Mouse (Mus musculus) forebrain, embryonic 16.5 days (tissue): ENCODE data around the gene Col12a1. TPM values are rescaled to one million over a fixed set of nuclear protein-coding genes. Genes with fewer than 3 reads are reported as not detected.

Experiments used
- ATAC-seq: fragments of 200-750 bp; cut with Nextera tagmentation; 2 replicates; pipeline ENCODE4 v1.8.0; 2017; ENCODE audit warnings: mild to moderate bottlenecking, moderate library complexity
- H3K27ac ChIP-seq: fragments of 300-500 bp; sonication (generic); 2 replicates; pipeline ENCODE4 v1.5.1; 2014; ENCODE audit warnings: low read length, control low read depth
- H3K27me3 ChIP-seq: fragments of 300-500 bp; sonication (generic); replicated peaks from 2 replicates; pipeline ENCODE4 v1.6.1; 2014; ENCODE audit warnings: low read length; ENCODE audit not compliant: control insufficient read depth, insufficient read depth
- H3K36me3 ChIP-seq: fragments of 300-500 bp; sonication (generic); 2 replicates; pipeline ENCODE4 v1.6.1; 2014; ENCODE audit not compliant: control insufficient read depth, insufficient read depth
- H3K4me1 ChIP-seq: fragments of 300-500 bp; sonication (generic); replicated peaks from 2 replicates; pipeline ENCODE4 v1.6.1; 2014; ENCODE audit warnings: low read length; ENCODE audit not compliant: control insufficient read depth, insufficient read depth
- H3K4me2 ChIP-seq: fragments of 300-500 bp; sonication (generic); 2 replicates; pipeline ENCODE4 v1.6.1; 2014; ENCODE audit warnings: mild to moderate bottlenecking, low read length, control low read depth
- H3K4me3 ChIP-seq: fragments of 300-500 bp; sonication (generic); replicated peaks from 2 replicates; pipeline ENCODE4 v1.5.1; 2014; ENCODE audit warnings: mild to moderate bottlenecking, low read length, control low read depth
- H3K9ac ChIP-seq: fragments of 300-500 bp; sonication (generic); replicated peaks from 2 replicates; pipeline ENCODE4 v1.6.1; 2014; ENCODE audit warnings: low read depth, low read length, control low read depth
- H3K9me3 ChIP-seq: fragments of 300-500 bp; sonication (generic); 2 replicates; pipeline ENCODE4 v1.6.1; 2016; ENCODE audit warnings: low read length; ENCODE audit not compliant: control insufficient read depth
- WGBS: fragments of 180-500 bp; shearing (Covaris S2); extraction: QIAGEN DNeasy Blood & Tissue Kit; methylation state at CpG from one replicate; pipeline ENCODE4 v1.1.7; 2014; 5-methylcytosine and 5-hydroxymethylcytosine counted together
- polyA plus RNA-seq: library from polyadenylated mRNA; unstranded; fragments of >200 nt; fragmentation: Nextera tagmentation; extraction: Ambion mirVana; gene quantifications from 2 replicates; pipeline ENCODE4 v1.2.1, GENCODE M21; 2015

The Col12a1 gene
- polyA plus RNA-seq, 1 experiment from 2014 or later, result 6.8 TPM

DNA sequence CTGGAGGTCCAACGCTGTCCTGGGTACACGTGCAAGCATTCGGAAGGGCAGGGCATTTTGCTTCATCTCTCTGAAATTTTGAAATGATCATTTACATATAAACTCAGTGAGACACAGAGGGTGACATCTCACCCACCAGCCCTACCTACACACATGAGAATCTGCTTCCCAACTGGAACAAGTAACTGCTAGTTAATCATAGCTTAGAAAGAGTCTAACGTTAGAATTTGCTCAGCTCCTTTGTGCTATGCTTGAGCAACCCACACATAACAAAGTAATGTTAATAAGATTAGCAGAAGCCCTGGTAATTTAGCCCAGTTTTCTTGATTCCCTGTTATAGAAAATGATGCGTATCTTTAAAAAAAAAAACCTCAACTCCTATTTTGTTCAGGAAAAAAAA is 102.6 kb downstream of the Col12a1 start:
- no peaks in the 10 kb centered on the region for H3K9me3 ChIP-seq
- no peak for ATAC-seq

DNA sequence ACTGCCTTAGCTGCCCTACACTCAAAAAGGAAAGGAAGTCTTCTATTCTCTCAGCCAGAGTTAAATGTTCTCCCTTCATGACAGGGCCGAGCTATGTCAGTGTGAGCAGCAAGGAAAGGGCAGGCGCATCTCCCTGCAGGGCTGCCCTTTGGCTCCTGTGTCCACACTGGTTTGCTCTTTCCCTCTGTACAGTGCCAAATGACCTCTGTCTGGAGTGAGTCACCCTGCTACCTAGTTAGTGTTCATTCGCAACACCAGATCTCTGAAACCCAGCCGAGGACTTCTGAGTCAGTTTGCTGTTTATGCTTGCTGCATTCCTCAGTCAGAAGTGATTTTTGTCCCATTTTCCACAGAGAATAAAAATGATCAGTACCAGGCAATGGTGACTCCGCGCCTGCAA is 108.3 kb downstream of the Col12a1 start:
- Histone ChIP-seq H3K36me3 (no peaks in the 10 kb centered on the region), H3K4me2 (no peak overlapping the region), H3K4me1 (peaks cover 6% of the 10 kb centered on the region), H3K9ac (no peak overlapping the region), H3K27ac (no peak overlapping the region), H3K27me3 (no peaks in the 10 kb centered on the region), H3K9me3 (no peaks in the 10 kb centered on the region), H3K4me3 (no peak overlapping the region)
- ATAC-seq, result no peak
- WGBS, result 90% methylated on average over 6 of the region's 6 CpGs

More for the DNA sequence above, 102.6 kb downstream of the Col12a1 start:
- H3K27ac ChIP-seq, result no peak overlapping the region
- no peak overlapping the region for H3K4me3 ChIP-seq
- H3K27me3 ChIP-seq, result no peaks in the 10 kb centered on the region
- no peaks in the 10 kb centered on the region for H3K36me3 ChIP-seq
- H3K9ac ChIP-seq, result no peak overlapping the region
- H3K4me1 ChIP-seq, result no peaks in the 10 kb centered on the region
- 76% methylated on average over 5 of the region's 5 CpGs for WGBS
- H3K4me2 ChIP-seq, result no peak overlapping the region

DNA sequence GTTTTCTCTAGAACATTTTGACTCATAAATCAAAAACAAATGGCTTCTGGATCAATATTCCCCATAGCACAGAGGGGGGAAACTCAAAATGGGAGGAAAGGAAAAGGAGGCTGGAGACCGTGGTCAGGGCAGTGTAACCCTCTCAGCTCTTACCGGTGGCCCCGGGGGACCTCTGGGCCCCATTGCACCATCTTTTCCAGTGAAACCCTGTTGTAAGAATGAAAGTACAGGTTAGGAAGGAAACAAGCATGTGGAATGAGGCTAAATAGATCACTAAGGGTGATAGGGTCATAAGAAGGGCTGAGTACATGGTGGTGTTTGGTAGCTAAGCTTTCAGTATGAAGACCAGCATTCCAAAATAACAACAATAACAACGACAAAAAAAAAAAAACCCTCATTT is 109.0 kb downstream of the Col12a1 start:
- Histone ChIP-seq H3K36me3 (no peaks in the 10 kb centered on the region), H3K27me3 (no peaks in the 10 kb centered on the region), H3K27ac (no peak overlapping the region), H3K9ac (no peak overlapping the region), H3K9me3 (no peaks in the 10 kb centered on the region), H3K4me3 (no peak overlapping the region), H3K4me1 (peaks cover 6% of the 10 kb centered on the region), H3K4me2 (no peak overlapping the region)
- 92% methylated on average over 4 of the region's 4 CpGs for WGBS
- no peak for ATAC-seq

DNA sequence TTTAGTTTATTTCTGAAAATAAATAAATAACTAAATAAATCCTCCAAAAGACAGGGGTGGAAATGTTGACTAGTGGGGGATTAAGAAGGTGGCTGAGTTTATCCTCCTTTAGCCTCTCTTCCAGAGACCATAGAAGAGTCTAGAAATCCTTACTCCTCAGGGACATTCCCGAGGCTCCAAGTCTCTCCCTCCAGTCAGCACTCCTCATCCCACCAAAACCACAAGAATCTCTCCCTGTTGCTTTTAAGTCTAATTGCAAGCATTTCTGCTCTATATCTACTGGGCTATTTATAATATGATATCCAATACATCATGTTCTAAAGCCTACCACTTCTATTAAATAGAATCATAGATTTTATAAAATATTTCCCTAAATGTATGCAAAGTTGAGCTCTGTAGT is 109.8 kb downstream of the Col12a1 start:
- Histone ChIP-seq H3K9ac (no peak overlapping the region), H3K27ac (no peak overlapping the region), H3K36me3 (no peaks in the 10 kb centered on the region), H3K4me1 (peaks cover 6% of the 10 kb centered on the region), H3K4me3 (no peak overlapping the region), H3K27me3 (no peaks in the 10 kb centered on the region), H3K9me3 (no peaks in the 10 kb centered on the region), H3K4me2 (no peak overlapping the region)
- WGBS, result 79% methylated on average over 1 of the region's 1 CpGs
- no peak for ATAC-seq

DNA sequence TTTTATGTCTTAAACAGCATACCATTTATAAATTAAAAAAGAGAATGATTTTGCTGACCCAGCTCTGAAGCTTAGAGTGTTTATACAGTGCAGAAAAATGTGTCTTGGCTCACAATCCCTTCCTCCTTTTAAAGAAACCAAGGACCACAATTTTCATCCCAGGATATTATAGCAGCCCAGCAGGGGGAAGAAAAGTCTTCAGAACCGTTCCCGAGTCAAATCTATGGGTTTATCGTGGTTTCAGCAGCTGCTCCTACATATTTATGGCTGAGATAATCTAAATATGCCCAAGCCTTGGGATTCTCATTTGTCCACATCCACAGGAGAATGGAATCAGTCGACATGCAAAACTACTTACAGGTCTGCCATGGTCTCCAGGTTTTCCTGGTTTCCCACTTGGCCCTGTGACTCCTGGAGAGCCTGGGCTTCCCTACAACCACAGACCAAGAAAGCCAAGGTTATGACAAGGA is 110.5 kb downstream of the Col12a1 start:
- peaks cover 6% of the 10 kb centered on the region for H3K4me1 ChIP-seq
- H3K27ac ChIP-seq, result no peak overlapping the region
- H3K36me3 ChIP-seq, result no peaks in the 10 kb centered on the region
- H3K4me3 ChIP-seq, result no peak overlapping the region
- ATAC-seq, result 0 out of 2 replicates have a peak, but pooled peaks have one; percentile 8
- H3K4me2 ChIP-seq, result no peak overlapping the region
- WGBS, result 52% methylated on average over 4 of the region's 4 CpGs
- no peaks in the 10 kb centered on the region for H3K9me3 ChIP-seq
- no peak overlapping the region for H3K9ac ChIP-seq
- H3K27me3 ChIP-seq, result no peaks in the 10 kb centered on the region

DNA sequence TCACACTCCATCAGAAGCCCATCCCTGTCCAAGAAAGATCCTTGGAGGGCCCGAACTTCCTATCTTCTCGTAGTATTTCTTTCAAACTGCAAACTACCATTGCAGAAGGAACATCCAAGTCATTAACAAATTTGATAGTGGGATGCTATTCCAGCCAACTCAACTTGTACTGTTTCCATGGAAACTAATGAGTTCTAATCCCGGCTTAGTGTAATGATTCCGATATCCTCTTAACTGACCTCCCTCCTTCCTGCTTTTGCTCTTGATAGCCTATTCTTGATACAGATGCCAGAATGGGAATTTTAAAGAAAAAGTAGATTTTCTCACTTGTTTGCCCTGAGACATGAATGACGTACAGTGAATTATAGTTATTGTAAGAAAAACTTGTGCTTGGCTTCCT is 112.5 kb downstream of the Col12a1 start:
- Histone ChIP-seq H3K27me3 (no peaks in the 10 kb centered on the region), H3K4me3 (no peak overlapping the region), H3K36me3 (no peaks in the 10 kb centered on the region), H3K4me2 (no peak overlapping the region), H3K4me1 (peaks cover 6% of the 10 kb centered on the region), H3K9me3 (no peaks in the 10 kb centered on the region), H3K9ac (no peak overlapping the region), H3K27ac (no peak overlapping the region)
- ATAC-seq, result peak; percentile 73; the same call in 1 of the 2 replicates
- WGBS, result 14% methylated on average over 5 of the region's 5 CpGs

DNA sequence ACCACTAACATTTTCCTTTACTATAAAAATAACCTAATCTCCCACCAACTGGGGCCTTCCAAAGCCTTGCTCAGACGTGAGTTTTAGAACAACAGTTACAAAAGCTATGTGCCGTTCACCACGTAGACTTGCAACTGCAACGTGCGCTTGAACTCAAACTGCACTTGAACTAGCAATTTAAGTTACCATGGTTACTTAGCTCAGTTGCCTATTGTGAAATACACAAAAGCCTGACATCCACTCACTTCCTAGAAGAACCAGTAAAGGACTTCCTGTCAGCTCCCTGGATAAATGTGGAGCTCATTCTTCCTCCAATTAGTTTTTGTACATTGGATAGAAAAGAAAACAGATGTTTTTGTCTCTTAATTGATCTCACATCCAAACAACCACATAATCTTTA is 112.9 kb downstream of the Col12a1 start:
- H3K36me3 ChIP-seq, result no peaks in the 10 kb centered on the region
- H3K9me3 ChIP-seq, result no peaks in the 10 kb centered on the region
- peaks cover 6% of the 10 kb centered on the region for H3K4me1 ChIP-seq
- no peak overlapping the region for H3K4me2 ChIP-seq
- 2% methylated on average over 5 of the region's 5 CpGs for WGBS
- peak; percentile 79 for ATAC-seq
- no peak overlapping the region for H3K4me3 ChIP-seq
- no peak overlapping the region for H3K9ac ChIP-seq
- no peaks in the 10 kb centered on the region for H3K27me3 ChIP-seq
- H3K27ac ChIP-seq, result no peak overlapping the region

DNA sequence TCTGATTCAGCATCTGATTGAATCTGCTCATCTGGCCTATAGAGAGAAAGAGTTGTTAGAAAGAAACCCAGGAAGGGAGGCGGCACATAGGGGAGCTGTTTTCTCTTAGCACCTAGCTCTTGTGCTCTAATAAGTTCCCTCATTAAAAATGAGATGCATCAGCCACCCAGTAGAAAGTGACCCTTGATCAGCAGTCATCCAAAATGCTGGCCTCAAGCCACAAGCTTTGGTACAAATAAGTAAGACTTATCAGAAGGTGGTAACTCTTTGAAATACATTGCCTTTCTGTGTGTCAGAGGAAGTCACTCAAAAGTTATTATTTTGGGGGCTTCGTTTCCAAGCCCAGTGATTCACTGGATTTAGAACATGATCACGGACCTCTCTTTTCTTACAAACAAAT is 114.1 kb downstream of the Col12a1 start:
- Histone ChIP-seq H3K27ac (no peak overlapping the region), H3K9me3 (no peaks in the 10 kb centered on the region), H3K4me2 (no peak overlapping the region), H3K9ac (no peak overlapping the region), H3K36me3 (no peaks in the 10 kb centered on the region), H3K4me1 (peaks cover 8% of the 10 kb centered on the region), H3K27me3 (no peaks in the 10 kb centered on the region), H3K4me3 (no peak overlapping the region)
- no peak for ATAC-seq
- 61% methylated on average over 3 of the region's 3 CpGs for WGBS

DNA sequence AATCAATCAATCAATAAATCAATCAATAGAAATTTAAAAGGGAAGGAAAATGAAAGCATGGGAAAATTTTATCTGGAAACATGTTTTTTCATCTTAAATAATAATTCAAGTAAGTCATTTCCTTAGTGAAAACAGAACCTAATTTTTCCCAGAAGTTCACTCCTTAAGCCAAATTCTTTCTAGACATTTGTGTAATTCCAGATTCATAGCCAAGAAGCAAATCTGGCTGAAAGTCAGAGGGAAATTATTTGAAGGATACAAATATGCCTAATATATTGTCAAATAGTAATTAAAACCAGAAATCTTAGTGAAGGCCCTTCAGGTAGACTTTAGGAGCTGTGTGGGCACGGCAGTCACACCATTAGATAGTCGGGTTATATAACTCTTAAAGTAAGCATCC is 115.2 kb downstream of the Col12a1 start:
- Histone ChIP-seq H3K27ac (no peak overlapping the region), H3K9ac (no peak overlapping the region), H3K4me1 (peaks cover 13% of the 10 kb centered on the region), H3K4me3 (no peak overlapping the region), H3K9me3 (no peaks in the 10 kb centered on the region), H3K36me3 (no peaks in the 10 kb centered on the region), H3K27me3 (no peaks in the 10 kb centered on the region), H3K4me2 (no peak overlapping the region)
- ATAC-seq, result no peak
- 88% methylated on average over 2 of the region's 2 CpGs for WGBS

DNA sequence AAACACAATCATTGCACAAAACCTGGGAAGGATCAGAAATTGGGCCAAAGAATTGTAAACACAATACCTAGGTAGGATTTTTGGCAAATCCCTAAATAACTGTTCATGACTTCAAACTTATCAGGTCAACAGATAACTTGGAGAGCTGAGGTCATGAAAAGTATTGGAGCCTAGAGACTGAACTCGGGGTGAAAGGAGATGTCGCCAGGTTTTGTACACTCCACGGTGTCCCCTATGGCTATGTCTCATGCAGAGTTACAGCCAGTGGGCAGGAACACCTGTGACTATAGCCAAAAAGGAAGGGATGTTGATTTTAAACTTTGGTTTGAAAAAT is 118.4 kb downstream of the Col12a1 start:
- no peak for ATAC-seq
- Histone ChIP-seq H3K27ac (no peak overlapping the region), H3K9me3 (no peaks in the 10 kb centered on the region), H3K4me1 (peaks cover 6% of the 10 kb centered on the region), H3K4me2 (no peak overlapping the region), H3K4me3 (no peak overlapping the region), H3K9ac (no peak overlapping the region), H3K36me3 (no peaks in the 10 kb centered on the region), H3K27me3 (no peaks in the 10 kb centered on the region)
- WGBS, result 93% methylated on average over 3 of the region's 3 CpGs
